Mouse (Mus musculus): ENCODE data around the gene Dpy19l3. TPM values are rescaled to one million over a fixed set of nuclear protein-coding genes. Genes with fewer than 3 reads are reported as not detected.

The Dpy19l3 gene
- polyA plus RNA-seq, 1 experiment from 2014 or later: 57.5 TPM

DNA sequence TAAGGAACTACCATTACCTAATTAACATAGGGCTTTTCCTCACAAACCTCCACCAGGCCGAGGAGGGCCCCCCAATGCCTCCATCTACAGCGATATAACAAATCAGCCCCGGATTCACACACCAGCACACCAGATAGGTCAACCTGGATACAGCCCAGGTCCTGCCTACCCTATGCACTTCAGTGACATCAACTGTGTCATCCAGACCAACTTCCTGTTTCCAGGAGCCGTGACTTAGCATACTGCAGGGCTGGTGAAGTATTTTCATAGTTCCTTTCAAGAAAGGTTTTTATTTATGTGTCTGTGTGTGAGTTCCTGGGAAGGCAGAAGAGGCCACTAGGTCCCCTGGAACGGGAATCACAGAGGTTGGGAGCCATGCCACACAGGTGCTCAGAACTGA is 43.9 kb downstream of the Dpy19l3 start:
- DNase-seq (ENCODE audit: low spot score) (no peak), ATAC-seq (ENCODE audit: low FRiP score) (no peak)
- Histone ChIP-seq H3K36me3 (replicated peaks; ENCODE audit: control insufficient read depth, insufficient read depth) (peaks cover 60% of the 10 kb centered on the region), H3K27me3 (ENCODE audit: control insufficient read depth, insufficient read depth, low read length) (no peaks in the 10 kb centered on the region), H3K9me3 (ENCODE audit: control insufficient read depth, low read length) (no peaks in the 10 kb centered on the region), H3K27ac (no peak overlapping the region), H3K4me1 (replicated peaks; ENCODE audit: control insufficient read depth, insufficient read depth, low read length) (no peaks in the 10 kb centered on the region), H3K9ac (no peak overlapping the region), H3K4me3 (replicated peaks; ENCODE audit: low read length) (no peak overlapping the region), H3K4me2 (replicated peaks) (no peak overlapping the region)
- 92% methylated on average over 5 of the region's 5 CpGs for WGBS

GRCm38 (mm10) chr7:35708101-35708500 is 46.2 kb downstream of the Dpy19l3 start:
- H3K4me2 ChIP-seq (replicated peaks): no peak overlapping the region
- DNase-seq (ENCODE audit: low spot score) (no peak), ATAC-seq (ENCODE audit: low FRiP score) (no peak)
- H3K4me1 ChIP-seq (replicated peaks; ENCODE audit: control insufficient read depth, insufficient read depth, low read length): no peaks in the 10 kb centered on the region
- 91% methylated on average over 16 of the region's 16 CpGs for WGBS
- no peak overlapping the region for H3K27ac ChIP-seq
- no peaks in the 10 kb centered on the region for H3K27me3 ChIP-seq (ENCODE audit: control insufficient read depth, insufficient read depth, low read length)
- H3K9me3 ChIP-seq (ENCODE audit: control insufficient read depth, low read length): no peaks in the 10 kb centered on the region
- peaks cover 53% of the 10 kb centered on the region for H3K36me3 ChIP-seq (replicated peaks; ENCODE audit: control insufficient read depth, insufficient read depth)
- H3K9ac ChIP-seq: no peak overlapping the region
- H3K4me3 ChIP-seq (replicated peaks; ENCODE audit: low read length): no peak overlapping the region

DNA sequence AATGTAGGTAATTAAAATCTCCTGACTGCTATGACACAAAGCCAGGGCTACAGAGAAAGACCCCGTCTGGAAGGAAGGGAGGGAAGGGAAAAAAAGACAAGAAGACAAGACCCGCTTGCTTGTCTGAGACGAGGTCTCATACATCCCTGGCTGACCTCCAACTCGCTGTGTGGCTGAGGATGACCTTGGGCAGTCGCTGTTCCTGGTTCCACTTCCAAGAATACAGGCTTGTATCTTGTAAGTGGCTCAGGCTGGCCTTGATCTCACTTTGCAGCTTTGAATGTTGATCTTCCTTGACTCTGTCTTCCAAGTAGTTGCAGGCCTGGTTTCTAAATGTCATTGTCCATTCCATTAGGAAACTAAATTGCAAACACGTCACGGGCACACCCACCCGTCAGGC is 55.2 kb downstream of the Dpy19l3 start:
- peaks cover 34% of the 10 kb centered on the region for H3K36me3 ChIP-seq (replicated peaks; ENCODE audit: control insufficient read depth, insufficient read depth)
- no peaks in the 10 kb centered on the region for H3K27me3 ChIP-seq (ENCODE audit: control insufficient read depth, insufficient read depth, low read length)
- H3K4me2 ChIP-seq (replicated peaks): no peak overlapping the region
- H3K9ac ChIP-seq: no peak overlapping the region
- ATAC-seq (ENCODE audit: low FRiP score): no peak
- 95% methylated on average over 8 of the region's 8 CpGs for WGBS
- DNase-seq (ENCODE audit: low spot score): no peak
- no peak overlapping the region for H3K27ac ChIP-seq
- H3K4me1 ChIP-seq (replicated peaks; ENCODE audit: control insufficient read depth, insufficient read depth, low read length): no peaks in the 10 kb centered on the region
- no peaks in the 10 kb centered on the region for H3K9me3 ChIP-seq (ENCODE audit: control insufficient read depth, low read length)
- H3K4me3 ChIP-seq (replicated peaks; ENCODE audit: low read length): no peak overlapping the region

GRCm38 (mm10) chr7:35698073-35698472 is 56.2 kb downstream of the Dpy19l3 start:
- Histone ChIP-seq H3K9me3 (ENCODE audit: control insufficient read depth, low read length) (no peaks in the 10 kb centered on the region), H3K36me3 (replicated peaks; ENCODE audit: control insufficient read depth, insufficient read depth) (peaks cover 25% of the 10 kb centered on the region), H3K4me1 (replicated peaks; ENCODE audit: control insufficient read depth, insufficient read depth, low read length) (no peaks in the 10 kb centered on the region), H3K4me3 (replicated peaks; ENCODE audit: low read length) (no peak overlapping the region), H3K27ac (no peak overlapping the region), H3K27me3 (ENCODE audit: control insufficient read depth, insufficient read depth, low read length) (no peaks in the 10 kb centered on the region), H3K9ac (no peak overlapping the region), H3K4me2 (replicated peaks) (no peak overlapping the region)
- WGBS: 94% methylated on average over 1 of the region's 1 CpGs
- ATAC-seq (ENCODE audit: low FRiP score) (no peak), DNase-seq (ENCODE audit: low spot score) (no peak)

DNA sequence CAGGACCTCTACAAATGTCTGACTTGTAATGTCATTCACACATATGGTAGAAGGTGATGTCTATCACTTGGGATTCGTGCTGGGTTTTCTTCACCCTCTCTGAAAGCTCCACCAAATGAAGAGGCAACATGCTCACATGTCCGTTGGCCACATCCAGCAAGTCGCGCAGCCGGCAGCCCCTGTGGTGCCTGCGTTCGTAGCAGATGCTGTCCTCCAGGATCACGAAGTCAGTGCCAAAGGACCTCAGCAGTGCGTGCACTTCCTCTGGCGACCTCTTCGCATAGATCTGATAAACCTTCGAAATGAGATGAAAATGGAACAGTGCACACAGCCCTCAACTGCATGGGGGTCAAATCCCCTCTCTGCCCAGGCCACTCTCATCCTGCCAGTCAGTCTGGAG is 61.6 kb downstream of the Dpy19l3 start:
- DNase-seq (ENCODE audit: low spot score) (no peak), ATAC-seq (ENCODE audit: low FRiP score) (no peak)
- Histone ChIP-seq H3K27ac (no peak overlapping the region), H3K36me3 (replicated peaks; ENCODE audit: control insufficient read depth, insufficient read depth) (peaks cover 30% of the 10 kb centered on the region), H3K27me3 (ENCODE audit: control insufficient read depth, insufficient read depth, low read length) (no peaks in the 10 kb centered on the region), H3K4me2 (replicated peaks) (no peak overlapping the region), H3K9ac (no peak overlapping the region), H3K9me3 (ENCODE audit: control insufficient read depth, low read length) (no peaks in the 10 kb centered on the region), H3K4me1 (replicated peaks; ENCODE audit: control insufficient read depth, insufficient read depth, low read length) (0 out of 2 replicates have a peak, but pooled peaks cover 3% of the 10 kb centered on the region), H3K4me3 (replicated peaks; ENCODE audit: low read length) (no peak overlapping the region)
- 86% methylated on average over 12 of the region's 12 CpGs for WGBS

DNA sequence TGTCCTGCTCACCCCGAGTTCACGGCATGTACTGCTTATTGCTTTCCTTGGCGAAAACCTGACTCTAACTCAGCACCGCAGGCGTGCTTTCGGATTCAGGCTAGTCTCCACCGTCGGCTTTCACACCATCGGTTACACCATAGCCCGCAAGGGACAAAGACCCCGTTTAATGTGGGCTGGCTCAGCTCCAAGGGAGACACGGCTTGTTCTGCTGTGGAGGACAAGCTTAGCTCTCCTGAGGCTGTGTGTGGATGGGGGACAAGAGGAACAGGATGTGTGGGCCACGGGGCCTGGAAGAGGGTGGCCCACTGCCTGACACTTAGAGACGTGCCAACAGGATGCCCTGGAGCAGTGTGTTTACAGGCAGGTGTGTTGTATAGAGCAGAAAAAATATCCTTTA is 62.1 kb downstream of the Dpy19l3 start:
- ATAC-seq (ENCODE audit: low FRiP score) (no peak; the same call in 1 of the 2 replicates), DNase-seq (ENCODE audit: low spot score) (no peak)
- Histone ChIP-seq H3K9ac (no peak overlapping the region), H3K36me3 (replicated peaks; ENCODE audit: control insufficient read depth, insufficient read depth) (peaks cover 30% of the 10 kb centered on the region), H3K4me3 (replicated peaks; ENCODE audit: low read length) (no peak overlapping the region), H3K27me3 (ENCODE audit: control insufficient read depth, insufficient read depth, low read length) (no peaks in the 10 kb centered on the region), H3K4me1 (replicated peaks; ENCODE audit: control insufficient read depth, insufficient read depth, low read length) (0 out of 2 replicates have a peak, but pooled peaks cover 3% of the 10 kb centered on the region), H3K4me2 (replicated peaks) (no peak overlapping the region), H3K9me3 (ENCODE audit: control insufficient read depth, low read length) (no peaks in the 10 kb centered on the region), H3K27ac (no peak overlapping the region)
- WGBS: 55% methylated on average over 14 of the region's 14 CpGs

GRCm38 (mm10) chr7:35688781-35689349 is 65.4 kb downstream of the Dpy19l3 start:
- H3K9me3 ChIP-seq (ENCODE audit: control insufficient read depth, low read length): no peaks in the 10 kb centered on the region
- no peak overlapping the region for H3K4me2 ChIP-seq (replicated peaks)
- no peak for ATAC-seq (ENCODE audit: low FRiP score)
- no peak for DNase-seq (ENCODE audit: low spot score)
- WGBS: 83% methylated on average over 11 of the region's 11 CpGs
- no peak overlapping the region for H3K4me3 ChIP-seq (replicated peaks; ENCODE audit: low read length)
- no peak overlapping the region for H3K27ac ChIP-seq
- no peaks in the 10 kb centered on the region for H3K27me3 ChIP-seq (ENCODE audit: control insufficient read depth, insufficient read depth, low read length)
- 0 out of 2 replicates have a peak, but pooled peaks cover 6% of the 10 kb centered on the region for H3K4me1 ChIP-seq (replicated peaks; ENCODE audit: control insufficient read depth, insufficient read depth, low read length)
- H3K36me3 ChIP-seq (replicated peaks; ENCODE audit: control insufficient read depth, insufficient read depth): peaks cover 27% of the 10 kb centered on the region
- no peak overlapping the region for H3K9ac ChIP-seq

DNA sequence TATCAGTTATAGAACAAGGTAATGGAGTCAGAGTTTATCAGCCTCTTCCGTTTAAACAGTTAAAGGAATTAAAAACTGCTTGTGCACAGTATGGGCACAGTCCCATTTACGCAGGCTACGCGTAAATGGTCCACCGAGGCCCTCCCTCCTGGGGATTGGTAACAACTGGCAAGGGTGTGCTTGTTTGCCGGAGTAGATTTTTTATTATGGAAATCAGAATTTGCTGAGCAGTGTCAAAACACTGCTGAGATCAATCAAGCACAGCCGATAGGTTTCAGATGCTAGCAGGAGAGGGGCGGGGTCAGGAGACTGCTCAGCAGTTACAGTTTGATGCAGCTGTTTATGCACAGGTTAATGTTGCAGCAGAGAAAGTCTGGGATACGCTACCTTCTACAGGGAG is 66.0 kb downstream of the Dpy19l3 start:
- Histone ChIP-seq H3K4me2 (replicated peaks) (no peak overlapping the region), H3K9me3 (ENCODE audit: control insufficient read depth, low read length) (no peaks in the 10 kb centered on the region), H3K27ac (no peak overlapping the region), H3K9ac (no peak overlapping the region), H3K36me3 (replicated peaks; ENCODE audit: control insufficient read depth, insufficient read depth) (peaks cover 27% of the 10 kb centered on the region), H3K27me3 (ENCODE audit: control insufficient read depth, insufficient read depth, low read length) (no peaks in the 10 kb centered on the region), H3K4me1 (replicated peaks; ENCODE audit: control insufficient read depth, insufficient read depth, low read length) (0 out of 2 replicates have a peak, but pooled peaks cover 6% of the 10 kb centered on the region), H3K4me3 (replicated peaks; ENCODE audit: low read length) (no peak overlapping the region)
- DNase-seq (ENCODE audit: low spot score) (no peak), ATAC-seq (ENCODE audit: low FRiP score) (no peak)
- 36% methylated on average over 9 of the region's 9 CpGs for WGBS

- peaks cover 21% of the 10 kb centered on the region for H3K36me3 ChIP-seq (replicated peaks; ENCODE audit: control insufficient read depth, insufficient read depth)
- DNase-seq (ENCODE audit: low spot score) (no peak), ATAC-seq (ENCODE audit: low FRiP score) (no peak)
- H3K4me3 ChIP-seq (replicated peaks; ENCODE audit: low read length): no peak overlapping the region
- H3K27me3 ChIP-seq (ENCODE audit: control insufficient read depth, insufficient read depth, low read length): no peaks in the 10 kb centered on the region
- H3K4me2 ChIP-seq (replicated peaks): 0 out of 2 replicates have a peak overlapping the region, but pooled peaks have one; percentile 5
- WGBS: 28% methylated on average over 10 of the region's 10 CpGs
- H3K4me1 ChIP-seq (replicated peaks; ENCODE audit: control insufficient read depth, insufficient read depth, low read length): 0 out of 2 replicates have a peak, but pooled peaks cover 6% of the 10 kb centered on the region
- H3K27ac ChIP-seq: no peak overlapping the region
- no peak overlapping the region for H3K9ac ChIP-seq
- H3K9me3 ChIP-seq (ENCODE audit: control insufficient read depth, low read length): no peaks in the 10 kb centered on the region
Measured at GRCm38 (mm10) chr7:35687229-35687628, 67.0 kb downstream of the Dpy19l3 start.

DNA sequence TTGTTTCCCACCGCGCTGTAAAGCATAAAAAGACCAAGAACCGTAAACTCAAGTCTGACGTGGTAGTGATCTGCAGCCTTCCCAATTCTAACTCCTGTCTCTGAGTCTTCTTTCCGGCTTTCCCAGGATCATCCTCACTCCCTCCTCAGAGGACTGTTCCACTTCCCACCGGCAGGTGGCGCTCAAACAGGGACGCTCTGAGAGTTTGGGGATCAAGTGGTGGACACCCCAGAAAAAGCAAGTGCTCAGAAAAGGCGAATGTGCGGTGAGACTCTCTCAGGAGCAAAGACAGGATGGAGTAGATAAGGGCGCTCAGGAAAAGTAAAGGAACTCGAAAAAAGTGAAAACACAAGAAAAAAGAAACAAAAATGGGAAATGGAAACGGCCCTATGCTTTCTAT is 67.5 kb downstream of the Dpy19l3 start:
- no peaks in the 10 kb centered on the region for H3K9me3 ChIP-seq (ENCODE audit: control insufficient read depth, low read length)

More for the DNA sequence above, 67.5 kb downstream of the Dpy19l3 start:
- peaks cover 19% of the 10 kb centered on the region for H3K36me3 ChIP-seq (replicated peaks; ENCODE audit: control insufficient read depth, insufficient read depth)
- ATAC-seq (ENCODE audit: low FRiP score) (no peak), DNase-seq (ENCODE audit: low spot score) (peak; percentile 74)
- H3K4me3 ChIP-seq (replicated peaks; ENCODE audit: low read length): no peak overlapping the region
- WGBS: 28% methylated on average over 13 of the region's 13 CpGs
- no peaks in the 10 kb centered on the region for H3K27me3 ChIP-seq (ENCODE audit: control insufficient read depth, insufficient read depth, low read length)
- no peak overlapping the region for H3K9ac ChIP-seq
- no peak overlapping the region for H3K27ac ChIP-seq
- 0 out of 2 replicates have a peak overlapping the region, but pooled peaks have one; percentile 5 for H3K4me2 ChIP-seq (replicated peaks)
- H3K4me1 ChIP-seq (replicated peaks; ENCODE audit: control insufficient read depth, insufficient read depth, low read length): 0 out of 2 replicates have a peak, but pooled peaks cover 6% of the 10 kb centered on the region
